ENCODE assay signal across 21 mouse cellular contexts in genomic region chr5:113436987-113437386, GRCm38 (mm10). TPM values are rescaled to one million over a fixed set of nuclear protein-coding genes. Genes with fewer than 3 reads are reported as not detected.
"Had no signal": no experiment of that assay in that cellular context is flagged by ENCODE, and none has a peak within 500 bp of the region (broad histone marks: within the 10 kb centered on the region; RNA-seq: fewer than 3 reads in every experiment).

No protein-coding gene starts in this region.

- DNase-seq: kidney, adult 11 months; kidney, postnatal 10 days; kidney, postnatal 4 days; layer of hippocampus, adult 9-11 months; liver; lung, adult 18-20 months; lung, postnatal 10 days; lung, postnatal 4 days; thymus, adult 18-20 months; thymus, postnatal 36 days had no signal

- H3K9ac ChIP-seq: kidney, embryonic 15.5 days; limb, embryonic 13.5 days; liver, embryonic 12.5 days; liver, embryonic 15.5 days; lung, embryonic 15.5 days; midbrain, embryonic 12.5 days; neural tube, embryonic 13.5 days had no signal

- H3K9me3 ChIP-seq: kidney, embryonic 15.5 days; limb, embryonic 10.5 days; limb, embryonic 13.5 days; liver, embryonic 12.5 days; liver, embryonic 15.5 days; lung, embryonic 15.5 days; midbrain, embryonic 12.5 days; neural tube, embryonic 13.5 days had no signal

- H3K4me3 ChIP-seq: kidney, embryonic 15.5 days; layer of hippocampus, adult 2 months; limb, embryonic 10.5 days; limb, embryonic 13.5 days; liver, embryonic 12.5 days; liver, embryonic 15.5 days; lung, embryonic 15.5 days; midbrain, embryonic 12.5 days; myocyte; neural tube, embryonic 13.5 days had no signal

- H3K27me3 ChIP-seq: kidney, embryonic 15.5 days; liver, embryonic 12.5 days; liver, embryonic 15.5 days; lung, embryonic 15.5 days; midbrain, embryonic 12.5 days; neural tube, embryonic 13.5 days had no signal

- H3K36me3 ChIP-seq: kidney, embryonic 15.5 days; limb, embryonic 10.5 days; limb, embryonic 13.5 days; liver, embryonic 12.5 days; liver, embryonic 15.5 days; lung, embryonic 15.5 days; midbrain, embryonic 12.5 days; neural tube, embryonic 13.5 days had no signal

- H3K4me2 ChIP-seq: kidney, embryonic 15.5 days; limb, embryonic 13.5 days; liver, embryonic 12.5 days; liver, embryonic 15.5 days; lung, embryonic 15.5 days; midbrain, embryonic 12.5 days; neural tube, embryonic 13.5 days had no signal

- H3K4me1 ChIP-seq: limb, embryonic 13.5 days; liver, embryonic 12.5 days; liver, embryonic 15.5 days; lung, embryonic 15.5 days had no signal

- H3K27ac ChIP-seq: kidney, embryonic 15.5 days; layer of hippocampus, adult 2 months; limb, embryonic 10.5 days; limb, embryonic 13.5 days; liver, embryonic 12.5 days; liver, embryonic 15.5 days; lung, embryonic 15.5 days; midbrain, embryonic 12.5 days; neural tube, embryonic 13.5 days had no signal

- ATAC-seq: liver, embryonic 12.5 days; midbrain, embryonic 16.5 days had no signal

RNA-seq across cellular contexts. Expression of gene Wscd2, which starts 53.1 kb away (rescaled TPM):
- polyA plus RNA-seq: myocyte had no signal
